Mouse (Mus musculus): Measurements from ENCODE around the gene Zfp980. TPM values are rescaled to one million over a fixed set of nuclear protein-coding genes. Genes with fewer than 3 reads are reported as not detected.
"Not testable (repeated sequence)": the region's sequence is repeated elsewhere in the genome, so short reads cannot be mapped to it uniquely, and the experiment has no call there.

The Zfp980 gene
- polyA plus RNA-seq (2014; fragmentation: Nextera tagmentation; extraction: Ambion mirVana), result not detected in 2 replicates

- not testable (repeated sequence) for H3K4me3 ChIP-seq (ENCODE audit: control insufficient read depth in 1 of 2, insufficient read depth in 1 of 2, low read depth in 1 of 2, low read length in 2 of 2); ATAC-seq (ENCODE audit: insufficient number of reproducible peaks, insufficient read depth, low FRiP score, low read depth); H3K9ac ChIP-seq (ENCODE audit: low read length); H3K36me3 ChIP-seq (ENCODE audit: control insufficient read depth, insufficient read depth, low read length); H3K4me2 ChIP-seq (ENCODE audit: low read length); H3K4me1 ChIP-seq (ENCODE audit: control insufficient read depth in 2 of 2, insufficient read depth in 2 of 2, low read length in 2 of 2); H3K27me3 ChIP-seq (ENCODE audit: control insufficient read depth, insufficient read depth, low read length); H3K27ac ChIP-seq (replicated peaks in 1 of 2; ENCODE audit: control insufficient read depth in 1 of 2, insufficient read depth in 1 of 2, low read depth in 2 of 2, low read length in 2 of 2); H3K9me3 ChIP-seq (ENCODE audit: control insufficient read depth, low read length)
- WGBS, result 61% methylated on average over 3 of the region's 3 CpGs
Observed at GRCm38 (mm10) chr4:145670385-145670784, at the start of gene Zfp980. Gene Zfp980, plus strand, starts transcription at chr4:145670685.

GRCm38 (mm10) chr4:145640416-145641185 lies 29.9 kb upstream of the Zfp980 start:
- H3K4me1 ChIP-seq (ENCODE audit: control insufficient read depth in 2 of 2, insufficient read depth in 2 of 2, low read length in 2 of 2); ATAC-seq (ENCODE audit: insufficient number of reproducible peaks, insufficient read depth, low FRiP score, low read depth); H3K27me3 ChIP-seq (ENCODE audit: control insufficient read depth, insufficient read depth, low read length); H3K9ac ChIP-seq (ENCODE audit: low read length); H3K36me3 ChIP-seq (ENCODE audit: control insufficient read depth, insufficient read depth, low read length); H3K9me3 ChIP-seq (ENCODE audit: control insufficient read depth, low read length); H3K27ac ChIP-seq (replicated peaks in 1 of 2; ENCODE audit: control insufficient read depth in 1 of 2, insufficient read depth in 1 of 2, low read depth in 2 of 2, low read length in 2 of 2): not testable (repeated sequence)
- peak overlapping the region in 1 of 2 experiments; percentile 4; a peak in 1 of 4 replicates for H3K4me3 ChIP-seq (ENCODE audit: control insufficient read depth in 1 of 2, insufficient read depth in 1 of 2, low read depth in 1 of 2, low read length in 2 of 2)
- H3K4me2 ChIP-seq (ENCODE audit: low read length), result peak overlapping the region; percentile 21; the same call in 1 of the 2 replicates
- 24% methylated on average over 74 of the region's 83 CpGs for WGBS

GRCm38 (mm10) chr4:145674286-145674780 lies 3.8 kb downstream of the Zfp980 start:
- not testable (repeated sequence) for H3K4me2 ChIP-seq (ENCODE audit: low read length); H3K36me3 ChIP-seq (ENCODE audit: control insufficient read depth, insufficient read depth, low read length); H3K4me3 ChIP-seq (ENCODE audit: control insufficient read depth in 1 of 2, insufficient read depth in 1 of 2, low read depth in 1 of 2, low read length in 2 of 2); H3K9me3 ChIP-seq (ENCODE audit: control insufficient read depth, low read length); H3K27me3 ChIP-seq (ENCODE audit: control insufficient read depth, insufficient read depth, low read length); ATAC-seq (ENCODE audit: insufficient number of reproducible peaks, insufficient read depth, low FRiP score, low read depth); H3K4me1 ChIP-seq (ENCODE audit: control insufficient read depth in 2 of 2, insufficient read depth in 2 of 2, low read length in 2 of 2); H3K27ac ChIP-seq (replicated peaks in 1 of 2; ENCODE audit: control insufficient read depth in 1 of 2, insufficient read depth in 1 of 2, low read depth in 2 of 2, low read length in 2 of 2); H3K9ac ChIP-seq (ENCODE audit: low read length)
- WGBS, result 51% methylated on average over 2 of the region's 2 CpGs

- H3K36me3 ChIP-seq (ENCODE audit: control insufficient read depth, insufficient read depth, low read length); H3K4me2 ChIP-seq (ENCODE audit: low read length); H3K9me3 ChIP-seq (ENCODE audit: control insufficient read depth, low read length); H3K9ac ChIP-seq (ENCODE audit: low read length); H3K4me1 ChIP-seq (ENCODE audit: control insufficient read depth in 2 of 2, insufficient read depth in 2 of 2, low read length in 2 of 2); H3K27ac ChIP-seq (replicated peaks in 1 of 2; ENCODE audit: control insufficient read depth in 1 of 2, insufficient read depth in 1 of 2, low read depth in 2 of 2, low read length in 2 of 2); H3K27me3 ChIP-seq (ENCODE audit: control insufficient read depth, insufficient read depth, low read length); H3K4me3 ChIP-seq (ENCODE audit: control insufficient read depth in 1 of 2, insufficient read depth in 1 of 2, low read depth in 1 of 2, low read length in 2 of 2): not testable (repeated sequence)
- 69% methylated on average over 3 of the region's 3 CpGs for WGBS
- peak; percentile 43; the same call in 1 of the 2 replicates for ATAC-seq (ENCODE audit: insufficient number of reproducible peaks, insufficient read depth, low FRiP score, low read depth)
Observed at GRCm38 (mm10) chr4:145680217-145680616, 9.7 kb downstream of the Zfp980 start.

GRCm38 (mm10) chr4:145680672-145681387 lies 10.3 kb downstream of the Zfp980 start:
- peak; percentile 54; the same call in 1 of the 2 replicates for ATAC-seq (ENCODE audit: insufficient number of reproducible peaks, insufficient read depth, low FRiP score, low read depth)

GRCm38 (mm10) chr4:145682021-145682420 lies 11.5 kb downstream of the Zfp980 start:
- H3K4me2 ChIP-seq (ENCODE audit: low read length); H3K27me3 ChIP-seq (ENCODE audit: control insufficient read depth, insufficient read depth, low read length); H3K4me3 ChIP-seq (ENCODE audit: control insufficient read depth in 1 of 2, insufficient read depth in 1 of 2, low read depth in 1 of 2, low read length in 2 of 2); H3K27ac ChIP-seq (replicated peaks in 1 of 2; ENCODE audit: control insufficient read depth in 1 of 2, insufficient read depth in 1 of 2, low read depth in 2 of 2, low read length in 2 of 2); H3K9me3 ChIP-seq (ENCODE audit: control insufficient read depth, low read length); H3K4me1 ChIP-seq (ENCODE audit: control insufficient read depth in 2 of 2, insufficient read depth in 2 of 2, low read length in 2 of 2); ATAC-seq (ENCODE audit: insufficient number of reproducible peaks, insufficient read depth, low FRiP score, low read depth); H3K36me3 ChIP-seq (ENCODE audit: control insufficient read depth, insufficient read depth, low read length); H3K9ac ChIP-seq (ENCODE audit: low read length): not testable (repeated sequence)
- 76% methylated on average over 7 of the region's 11 CpGs for WGBS

More at GRCm38 (mm10) chr4:145680672-145681387, 10.3 kb downstream of the Zfp980 start:
- not testable (repeated sequence) for H3K9me3 ChIP-seq (ENCODE audit: control insufficient read depth, low read length); H3K27ac ChIP-seq (replicated peaks in 1 of 2; ENCODE audit: control insufficient read depth in 1 of 2, insufficient read depth in 1 of 2, low read depth in 2 of 2, low read length in 2 of 2); H3K4me1 ChIP-seq (ENCODE audit: control insufficient read depth in 2 of 2, insufficient read depth in 2 of 2, low read length in 2 of 2); H3K9ac ChIP-seq (ENCODE audit: low read length); H3K4me2 ChIP-seq (ENCODE audit: low read length); H3K4me3 ChIP-seq (ENCODE audit: control insufficient read depth in 1 of 2, insufficient read depth in 1 of 2, low read depth in 1 of 2, low read length in 2 of 2); H3K36me3 ChIP-seq (ENCODE audit: control insufficient read depth, insufficient read depth, low read length); H3K27me3 ChIP-seq (ENCODE audit: control insufficient read depth, insufficient read depth, low read length)
- 7% methylated on average over 1 of the region's 1 CpGs for WGBS

GRCm38 (mm10) chr4:145683024-145683766 lies 12.7 kb downstream of the Zfp980 start:
- 68% methylated on average over 3 of the region's 3 CpGs for WGBS
- 0 out of 2 replicates have a peak, but pooled peaks have one; percentile 43 for ATAC-seq (ENCODE audit: insufficient number of reproducible peaks, insufficient read depth, low FRiP score, low read depth)

More at GRCm38 (mm10) chr4:145683024-145683766, 12.7 kb downstream of the Zfp980 start:
- not testable (repeated sequence) for H3K4me1 ChIP-seq (ENCODE audit: control insufficient read depth in 2 of 2, insufficient read depth in 2 of 2, low read length in 2 of 2); H3K4me3 ChIP-seq (ENCODE audit: control insufficient read depth in 1 of 2, insufficient read depth in 1 of 2, low read depth in 1 of 2, low read length in 2 of 2); H3K9me3 ChIP-seq (ENCODE audit: control insufficient read depth, low read length); H3K27me3 ChIP-seq (ENCODE audit: control insufficient read depth, insufficient read depth, low read length); H3K9ac ChIP-seq (ENCODE audit: low read length); H3K27ac ChIP-seq (replicated peaks in 1 of 2; ENCODE audit: control insufficient read depth in 1 of 2, insufficient read depth in 1 of 2, low read depth in 2 of 2, low read length in 2 of 2); H3K4me2 ChIP-seq (ENCODE audit: low read length); H3K36me3 ChIP-seq (ENCODE audit: control insufficient read depth, insufficient read depth, low read length)

Measured in heart, embryonic 14.5 days (tissue).